Mouse (Mus musculus) spleen, adult 2 months (tissue): ENCODE measurements around the gene Sh2d1b1.

Source experiments
- CTCF ChIP-seq: fragments of 200-500 bp; IDR thresholded peaks from 2 replicates; pipeline ENCODE4 v1.5.1; 2011; ENCODE audit warnings: mild to moderate bottlenecking, inconsistent platforms; ENCODE audit not compliant: insufficient read depth, insufficient read length, insufficient replicate concordance; ENCODE audit errors: extremely low read depth
- POLR2A ChIP-seq: fragments of 200-500 bp; IDR thresholded peaks from 2 replicates; pipeline ENCODE4 v1.6.1; 2011; ENCODE audit warnings: low read depth, low read length, inconsistent platforms

- TF ChIP-seq POLR2A (no peak), CTCF (no peak)
Measured at GRCm38 (mm10) chr1:170311431-170311830, 34.3 kb downstream of the Sh2d1b1 start.
